Mouse (Mus musculus) lung, postnatal 36 days (tissue): ENCODE measurements around the gene Olfr1308.

Experiments used
- DNase-seq: peaks from one replicate; pipeline ENCODE4 v3.0.0; 2022; ENCODE audit warnings: mixed read lengths

The Olfr1308 gene

DNA sequence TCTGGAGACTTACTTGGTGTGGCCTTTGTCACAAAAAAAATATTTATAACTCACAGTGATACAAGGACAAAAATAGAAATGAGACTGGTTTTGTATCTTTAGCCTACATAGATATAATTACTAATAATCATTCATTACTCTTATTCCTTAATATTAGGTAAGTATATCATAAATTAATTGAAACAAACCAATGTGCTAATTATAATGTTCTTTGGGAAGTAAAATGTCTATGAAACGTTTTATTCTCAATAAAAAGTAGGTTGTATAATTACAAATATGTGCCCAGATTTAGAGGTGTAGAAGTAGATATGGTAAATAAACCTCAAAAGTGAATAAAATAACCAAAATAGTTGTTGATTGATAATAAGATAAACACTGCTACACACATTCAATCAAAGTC lies at the start of gene Olfr1308:
Gene Olfr1308 (minus strand): TSS at position 101 of the 400 bp plus-strand sequence.
- no peak for DNase-seq

DNA sequence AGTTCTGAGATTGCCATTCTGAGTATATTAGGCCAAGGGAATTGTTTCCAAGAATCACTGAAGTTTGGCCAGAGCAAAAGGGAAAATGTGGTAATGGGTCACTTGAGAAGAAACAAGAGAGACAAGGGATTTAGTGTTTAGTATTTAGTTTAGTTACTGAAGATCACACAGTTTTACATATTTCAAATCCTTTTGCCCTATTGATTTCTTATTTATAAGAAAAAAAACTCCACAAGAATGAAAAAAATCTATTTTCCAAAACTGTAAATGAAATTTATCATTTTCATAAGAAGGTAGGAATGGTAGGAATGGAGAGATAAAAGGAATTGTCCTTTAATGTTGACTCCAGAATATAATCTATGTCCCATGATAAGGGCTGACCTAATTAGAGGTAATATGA lies 47.9 kb upstream of the Olfr1308 start, which contains the start of gene Olfr1310:
Gene Olfr1310 (minus strand): TSS at position 101 of the 400 bp plus-strand sequence.
- no peak for DNase-seq

DNA sequence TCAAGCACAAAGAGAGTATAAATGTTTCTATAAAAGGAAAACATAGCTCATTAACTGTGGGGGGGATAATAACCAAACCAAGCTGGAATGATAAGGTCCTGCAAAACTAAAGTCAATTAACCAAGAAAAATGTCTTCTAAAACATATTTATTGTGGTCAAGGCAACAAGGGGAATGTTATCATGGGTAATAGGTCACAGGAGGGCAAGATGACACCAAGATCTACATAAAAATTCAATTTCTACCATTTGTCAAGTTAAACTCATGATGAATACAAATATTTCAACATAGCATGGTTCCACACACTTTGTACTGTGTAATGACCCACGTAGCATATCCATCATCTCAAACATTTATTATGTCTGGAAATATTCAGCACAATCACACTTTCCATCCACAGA lies 25.4 kb upstream of the Olfr1308 start, which contains the start of gene Olfr1309:
Gene Olfr1309 (minus strand): TSS at position 101 of the 400 bp plus-strand sequence.
- DNase-seq, result no peak

DNA sequence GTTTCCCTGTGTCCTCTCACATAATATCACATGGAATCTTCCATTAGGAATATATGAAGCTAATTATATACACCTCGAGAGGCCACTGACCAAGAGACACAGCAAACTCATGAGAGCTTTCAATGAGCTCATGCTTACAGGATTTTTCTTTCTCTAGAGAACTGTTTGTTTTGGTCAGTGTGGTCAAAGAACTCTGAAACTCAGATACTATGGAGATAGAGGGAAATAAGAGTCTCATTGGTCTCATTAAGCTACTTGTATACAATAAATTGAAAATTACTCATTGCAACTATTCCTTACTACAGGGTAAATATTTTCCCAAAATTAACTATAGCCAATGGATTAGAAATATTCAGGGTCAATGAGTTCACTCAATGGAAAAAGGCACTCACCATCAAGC lies 15.4 kb downstream of the Olfr1308 start, which contains the start of gene Olfr1307:
Gene Olfr1307 (minus strand): TSS at position 101 of the 400 bp plus-strand sequence.
- no peak for DNase-seq

DNA sequence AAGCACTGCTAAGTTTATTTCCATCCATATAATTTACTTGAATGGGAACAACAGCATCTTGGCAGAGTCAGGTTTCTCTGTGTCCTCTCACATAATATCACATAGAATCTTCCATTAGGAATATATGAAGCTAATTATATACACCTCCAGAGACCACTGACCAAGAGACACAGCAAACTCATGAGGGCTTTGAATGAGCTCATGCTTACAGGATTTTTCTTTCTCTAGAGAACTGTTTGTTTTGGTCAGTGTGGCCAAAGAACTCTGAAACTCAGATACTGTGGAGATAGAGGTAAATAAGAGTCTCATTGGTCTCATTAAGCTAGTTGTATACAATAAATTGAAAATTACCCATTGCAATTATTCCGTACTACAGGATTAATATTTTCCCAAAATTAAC lies 48.6 kb downstream of the Olfr1308 start, which contains the start of gene Olfr1306:
Gene Olfr1306 (minus strand): TSS at position 101 of the 400 bp plus-strand sequence.
- no peak for DNase-seq
